Mouse (Mus musculus) heart, adult 8-10 months (tissue): ENCODE results near the gene Tmc2. TPM values are rescaled to one million over a fixed set of nuclear protein-coding genes. Genes with fewer than 3 reads are reported as not detected.

Experiments
- DNase-seq: peaks from one replicate; pipeline ENCODE4 v3.0.0; 2022; ENCODE audit warnings: low spot score
- total RNA-seq, 4 experiments: library from RNA; stranded (reverse); gene quantifications; 2 replicates each; pipeline ENCODE4 v1.2.4; 2022

Tmc2 gene
- total RNA-seq: not detected

- no peak for DNase-seq
Measured at GRCm38 (mm10) chr2:130194894-130195293, at the start of gene Tmc2. Gene Tmc2 (plus strand): TSS chr2:130195194.

- DNase-seq: no peak
Measured at GRCm38 (mm10) chr2:130146089-130146668, 48.8 kb upstream of the Tmc2 start.

DNA sequence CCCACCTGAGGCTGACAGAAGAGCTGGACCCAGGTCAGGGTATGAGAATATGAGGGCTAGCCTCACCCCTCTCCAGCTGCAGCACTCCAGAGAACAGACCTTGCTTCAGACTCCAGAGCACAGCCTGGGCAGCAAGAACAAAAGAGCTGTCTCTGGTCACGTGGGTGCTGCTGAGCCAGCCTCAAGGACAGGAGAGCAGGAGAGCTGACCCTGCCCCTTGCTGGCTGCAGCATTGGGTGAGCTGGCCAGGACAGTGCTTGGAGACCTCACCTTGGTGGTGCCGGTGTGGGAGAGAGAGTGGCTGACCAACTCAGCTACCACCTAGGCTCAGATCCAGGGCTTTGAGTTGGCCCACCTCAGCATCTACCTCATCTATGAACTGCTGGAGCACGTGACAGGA is 39.8 kb upstream of the Tmc2 start:
- DNase-seq: no peak

DNA sequence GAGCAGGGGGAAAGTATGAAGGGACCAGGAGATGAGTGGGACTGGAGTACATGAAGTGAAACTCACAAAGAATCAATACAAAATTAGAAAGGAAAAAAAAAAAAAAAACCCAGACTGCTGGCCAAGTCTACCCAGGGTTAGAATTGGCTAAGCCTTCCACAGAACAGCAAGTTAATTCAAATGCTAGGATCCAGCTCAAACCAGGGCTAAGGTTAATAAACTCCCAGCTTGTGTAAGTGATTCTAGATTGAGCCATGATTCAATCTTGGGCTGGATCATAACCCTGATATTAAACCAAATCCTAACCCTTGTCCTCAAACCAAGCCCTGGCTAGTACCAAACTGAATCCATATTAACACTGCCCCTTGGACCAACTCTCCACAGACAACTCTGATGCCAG is 39.1 kb upstream of the Tmc2 start:
- DNase-seq: no peak

DNA sequence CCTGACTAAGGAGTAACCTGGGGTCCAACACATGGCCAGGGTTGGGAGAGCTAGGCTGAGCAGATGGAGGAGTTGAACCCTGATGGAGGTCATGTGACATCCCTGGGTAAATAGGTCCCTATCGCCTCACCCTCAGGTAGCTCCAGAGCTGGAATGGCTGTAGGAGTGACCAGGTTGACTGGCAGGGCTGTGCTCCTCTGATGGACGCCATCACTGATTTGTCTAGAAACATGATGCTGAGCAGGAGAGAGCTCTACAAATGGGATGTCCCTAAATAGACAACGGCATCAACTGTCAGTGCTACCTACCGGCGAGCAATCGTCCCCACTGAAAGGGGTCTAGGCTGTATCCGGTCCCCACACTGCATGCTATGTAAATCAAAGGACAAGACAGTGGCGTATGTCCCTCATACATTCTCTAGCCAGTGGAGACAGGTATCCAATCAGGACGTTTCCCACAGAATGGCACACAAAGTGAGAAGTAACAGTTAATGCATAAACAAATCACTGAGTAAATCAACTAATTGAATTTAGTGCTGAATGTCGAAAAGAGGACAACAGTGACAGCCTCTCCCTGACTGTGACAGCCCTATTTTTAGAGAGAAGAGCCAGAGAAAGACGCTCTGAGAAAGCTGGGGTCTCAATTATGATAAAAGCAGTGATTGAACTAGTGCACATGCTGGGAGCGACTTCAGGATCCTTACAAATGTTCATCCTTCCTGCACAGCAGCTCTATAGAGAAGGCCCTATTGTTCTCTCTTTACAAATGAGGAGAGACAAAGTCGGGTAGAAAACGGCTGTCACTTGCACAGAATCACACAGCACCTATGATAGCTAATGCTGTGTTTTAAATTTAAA is 37.5 kb upstream of the Tmc2 start:
- no peak for DNase-seq

DNA sequence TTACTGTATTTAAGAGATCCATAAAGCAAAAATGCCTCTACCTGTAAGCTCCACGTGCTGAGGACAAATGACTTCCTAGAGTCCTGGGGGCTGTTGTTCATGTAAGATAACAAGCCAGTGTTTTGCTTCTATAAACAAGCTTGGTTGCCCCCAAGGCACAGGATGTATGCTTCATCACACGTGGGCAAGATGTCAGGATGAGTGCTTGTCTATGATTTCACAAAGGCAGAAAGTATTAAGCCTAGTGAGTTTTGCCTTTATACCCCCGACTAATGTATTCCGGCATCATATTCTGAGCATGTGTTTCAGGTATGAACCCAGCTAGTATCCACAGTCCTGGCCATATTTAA is 36.9 kb upstream of the Tmc2 start:
- no peak for DNase-seq

- DNase-seq: no peak
Measured at GRCm38 (mm10) chr2:130162701-130163100, 32.3 kb upstream of the Tmc2 start.

- no peak for DNase-seq
Measured at GRCm38 (mm10) chr2:130166311-130167214, 28.4 kb upstream of the Tmc2 start.

- peak; percentile 31 for DNase-seq
Measured at GRCm38 (mm10) chr2:130167861-130168260, 27.1 kb upstream of the Tmc2 start.

DNA sequence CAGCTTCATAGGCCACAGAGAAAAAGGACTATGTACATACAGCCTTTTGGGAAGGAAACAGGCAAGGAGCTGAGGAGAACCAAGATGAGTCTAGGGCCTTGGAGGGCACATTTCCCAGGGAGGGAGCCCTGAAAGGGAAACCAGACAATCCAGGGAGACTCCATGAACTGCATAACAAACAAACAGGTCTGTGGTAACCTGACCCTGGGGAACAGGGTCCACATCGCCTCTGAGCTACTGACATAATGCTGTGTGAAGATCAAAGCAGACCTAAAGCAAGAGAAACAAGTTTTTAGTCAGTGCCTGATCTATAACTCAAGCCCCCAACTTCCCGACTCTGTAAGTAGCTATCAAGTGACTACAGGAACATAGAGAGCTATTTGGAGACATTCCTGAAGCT is 23.3 kb upstream of the Tmc2 start:
- DNase-seq: no peak

DNA sequence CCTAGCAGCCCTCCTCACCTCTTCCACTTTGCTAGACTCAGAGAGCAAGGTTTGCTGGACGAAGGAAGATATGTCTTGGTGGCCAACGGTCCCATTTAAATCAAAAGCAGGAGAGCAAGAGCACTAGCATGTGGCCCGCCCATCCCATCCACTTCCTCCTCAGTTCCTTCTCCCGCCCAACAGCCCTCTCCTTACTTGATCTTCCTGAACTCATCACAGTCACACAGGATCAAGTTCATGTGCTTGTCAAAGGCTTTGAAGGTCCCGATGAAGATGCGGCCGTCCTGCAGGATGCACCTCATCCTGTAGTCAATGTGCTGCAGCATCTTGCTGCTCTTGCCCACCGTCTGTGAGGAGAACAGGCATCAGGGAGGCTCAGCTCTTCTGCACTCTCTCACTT is 18.2 kb upstream of the Tmc2 start:
- DNase-seq: no peak

GRCm38 (mm10) chr2:130178381-130178705 is 16.7 kb upstream of the Tmc2 start:
- no peak for DNase-seq

DNA sequence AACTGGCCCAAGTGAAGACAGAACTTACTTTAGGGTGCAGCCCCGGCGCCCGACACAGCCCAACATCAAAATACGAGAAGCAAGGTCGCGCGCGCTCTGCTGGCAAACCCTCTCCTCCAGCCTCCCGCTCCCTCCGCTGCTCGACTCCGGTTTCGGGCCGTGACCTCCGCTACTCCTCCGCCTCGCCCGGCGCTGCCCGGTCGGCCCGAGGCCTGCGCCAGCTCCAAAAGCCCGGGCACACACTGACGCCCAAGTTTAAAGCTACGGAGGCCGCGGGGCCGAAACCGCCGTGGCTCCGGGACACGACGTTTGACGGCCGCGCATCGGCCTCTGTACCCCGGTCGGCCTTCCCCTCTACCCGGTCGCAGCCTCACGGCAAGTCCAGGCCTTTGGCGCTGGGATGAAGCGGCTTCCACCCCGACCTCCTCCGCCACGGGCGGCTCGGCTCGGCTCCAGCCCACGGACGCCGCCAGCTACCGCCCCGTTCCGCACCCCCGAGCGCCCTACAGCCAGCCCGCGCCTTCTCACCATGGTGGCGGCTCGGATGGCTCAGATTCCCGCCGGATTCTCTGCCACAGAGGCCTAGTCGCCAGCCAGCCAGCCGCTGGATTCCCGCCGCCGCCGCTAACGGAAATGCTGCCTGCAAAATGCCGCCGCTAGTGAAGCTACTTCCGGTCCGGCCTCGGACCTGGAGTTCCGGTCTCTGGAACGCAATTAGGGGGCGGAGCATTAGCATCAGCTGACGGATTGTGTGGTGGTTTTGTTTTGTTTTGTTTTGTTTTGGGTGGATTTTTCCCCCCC is 16.1 kb upstream of the Tmc2 start, which contains the start of gene Snrpb:
TSS of gene Snrpb (minus strand) at position 698 of the 801 bp plus-strand sequence.
- DNase-seq: peak; percentile 92

DNA sequence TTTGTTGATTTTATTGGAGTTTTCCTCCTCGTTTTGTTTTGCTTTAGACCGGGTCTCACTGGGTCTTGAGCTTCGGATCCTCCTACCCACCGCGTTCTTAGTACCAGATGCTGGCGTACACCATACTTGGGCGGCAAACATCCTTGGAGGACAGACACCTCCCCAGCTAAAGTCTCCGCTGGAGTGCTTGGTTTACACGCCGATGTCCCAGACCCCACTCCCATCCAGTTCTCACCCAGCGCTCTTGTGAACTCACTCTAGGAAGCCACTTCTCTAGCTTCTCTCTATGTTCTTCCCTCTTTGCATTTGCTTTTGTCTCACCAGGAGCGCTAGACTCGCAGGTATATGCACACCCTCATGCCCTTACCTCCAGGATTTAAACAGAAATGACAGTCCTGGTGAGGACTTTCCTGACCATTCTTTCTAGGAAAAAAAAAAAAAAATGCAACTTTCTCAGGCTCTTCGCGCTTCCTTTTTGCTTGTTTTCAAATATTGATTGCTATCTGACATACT is 15.4 kb upstream of the Tmc2 start:
- no peak for DNase-seq

DNA sequence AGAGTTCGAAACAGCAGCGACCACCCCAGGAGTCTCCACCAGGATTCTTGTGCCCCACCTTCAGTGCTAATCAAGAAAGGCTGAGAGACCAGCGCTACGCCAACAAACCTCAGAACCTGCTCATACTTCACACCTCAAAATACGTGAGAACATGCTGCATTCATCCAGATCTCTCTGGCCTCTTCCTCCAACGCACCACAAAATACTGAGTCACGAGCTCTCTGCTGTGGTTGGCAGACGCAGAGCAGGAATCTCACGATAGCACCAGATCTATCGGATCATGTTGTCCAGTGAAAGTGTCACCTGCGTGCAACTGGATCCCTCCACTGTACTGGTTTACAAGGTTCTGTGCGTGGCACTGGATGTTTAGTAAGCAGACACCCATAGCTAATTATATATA is 6.6 kb upstream of the Tmc2 start:
- no peak for DNase-seq

GRCm38 (mm10) chr2:130200961-130201360 is 6.0 kb downstream of the Tmc2 start:
- DNase-seq: no peak

DNA sequence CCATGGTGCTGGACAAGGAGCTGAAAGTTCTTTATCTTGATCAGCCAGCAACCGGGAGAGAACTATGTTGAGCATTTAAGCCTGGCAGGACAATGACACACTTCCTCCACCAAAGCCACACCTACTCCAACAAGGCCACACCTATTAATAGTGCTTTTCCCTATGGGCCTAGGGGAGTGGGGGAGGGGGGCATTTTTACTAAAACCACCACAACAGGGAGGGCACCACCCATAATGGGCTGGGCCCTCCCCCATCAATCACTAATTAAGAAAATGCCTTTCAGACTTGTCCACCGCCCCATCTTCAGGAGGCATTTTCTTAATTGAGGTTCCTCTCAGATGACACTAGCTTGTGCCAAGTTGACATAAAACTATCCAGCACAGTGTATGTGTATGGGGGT is 12.4 kb downstream of the Tmc2 start:
- no peak for DNase-seq

GRCm38 (mm10) chr2:130207996-130208395 is 13.0 kb downstream of the Tmc2 start:
- DNase-seq: no peak

GRCm38 (mm10) chr2:130209636-130210035 is 14.6 kb downstream of the Tmc2 start:
- no peak for DNase-seq

GRCm38 (mm10) chr2:130211581-130211980 is 16.6 kb downstream of the Tmc2 start:
- DNase-seq: no peak

DNA sequence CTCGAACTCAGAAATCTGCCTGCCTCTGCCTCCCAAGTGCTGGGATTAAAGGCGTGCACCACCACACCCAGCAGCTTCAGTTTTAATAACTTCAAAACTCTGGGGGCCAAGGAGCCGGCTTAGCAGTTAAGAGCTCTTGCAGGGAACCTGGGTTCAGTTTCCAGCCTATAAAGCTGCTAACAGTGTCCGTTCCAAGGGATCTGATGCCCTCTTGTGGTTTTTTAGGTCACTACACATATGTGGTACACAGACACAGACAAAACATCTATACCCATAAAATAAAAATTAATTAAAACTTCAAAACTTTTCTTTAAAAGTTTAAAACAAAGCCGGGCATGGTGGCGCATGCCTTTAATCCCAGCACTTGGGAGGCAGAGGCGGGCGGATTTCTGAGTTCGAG is 51.9 kb downstream of the Tmc2 start:
- peak; percentile 14 for DNase-seq
